Mouse (Mus musculus) lung, embryonic 14.5 days (tissue): ENCODE measurements around the gene Wdr27. TPM values are rescaled to one million over a fixed set of nuclear protein-coding genes. Genes with fewer than 3 reads are reported as not detected.
"Not testable (repeated sequence)": the region's sequence is repeated elsewhere in the genome, so short reads cannot be mapped to it uniquely, and the experiment has no call there.

Source experiments
- ATAC-seq: fragments of 200-750 bp; cut with Nextera tagmentation; 2 replicates; pipeline ENCODE4 v1.8.0; 2017; ENCODE audit warnings: mild to moderate bottlenecking, moderate TSS enrichment, moderate library complexity; ENCODE audit not compliant: insufficient read depth
- DNase-seq: peaks from one replicate; pipeline ENCODE4 v3.0.0-alpha.2; 2015
- H3K27ac ChIP-seq: fragments of 300-500 bp; sonication (generic); 2 replicates; pipeline ENCODE4 v1.5.1; 2014; ENCODE audit warnings: low read depth, mild to moderate bottlenecking, moderate library complexity
- H3K27me3 ChIP-seq: fragments of 300-500 bp; sonication (generic); 2 replicates; pipeline ENCODE4 v1.6.1; 2014; ENCODE audit warnings: low read length, control low read depth; ENCODE audit not compliant: insufficient read depth
- H3K36me3 ChIP-seq: fragments of 300-500 bp; sonication (generic); 2 replicates; pipeline ENCODE4 v1.6.1; 2014; ENCODE audit warnings: control low read depth; ENCODE audit not compliant: insufficient read depth
- H3K4me1 ChIP-seq: fragments of 300-500 bp; sonication (generic); 2 replicates; pipeline ENCODE4 v1.6.1; 2014; ENCODE audit warnings: antibody characterized with exemption, control low read depth; ENCODE audit not compliant: insufficient read depth
- H3K4me2 ChIP-seq: fragments of 300-500 bp; sonication (generic); 2 replicates; pipeline ENCODE4 v1.6.1; 2014; ENCODE audit warnings: mild to moderate bottlenecking
- H3K4me3 ChIP-seq: fragments of 300-500 bp; sonication (generic); 2 replicates; pipeline ENCODE4 v1.5.1; 2014; ENCODE audit warnings: low read depth, low read length
- H3K9ac ChIP-seq: fragments of 300-500 bp; sonication (generic); 2 replicates; pipeline ENCODE4 v1.6.1; 2014
- H3K9me3 ChIP-seq: fragments of 300-500 bp; sonication (generic); 2 replicates; pipeline ENCODE4 v1.6.1; 2016; ENCODE audit warnings: low read depth, low read length, control low read depth
- CTCF ChIP-seq: IDR thresholded peaks from 2 replicates; pipeline ENCODE4 v1.5.1; 2016; ENCODE audit warnings: antibody characterized with exemption, low read depth
- WGBS: fragments of 180-500 bp; shearing (Covaris S2); extraction: QIAGEN DNeasy Blood & Tissue Kit; methylation state at CpG from one replicate; pipeline ENCODE4 v1.1.7; 2014; 5-methylcytosine and 5-hydroxymethylcytosine counted together
- polyA plus RNA-seq: library from polyadenylated mRNA; unstranded; fragments of >200 nt; fragmentation: Nextera tagmentation; extraction: Ambion mirVana; gene quantifications from 2 replicates; pipeline ENCODE4 v1.2.1, GENCODE M21; 2014

Gene Wdr27
- polyA plus RNA-seq, 1 experiment from 2014 or later = 4.7 TPM

DNA sequence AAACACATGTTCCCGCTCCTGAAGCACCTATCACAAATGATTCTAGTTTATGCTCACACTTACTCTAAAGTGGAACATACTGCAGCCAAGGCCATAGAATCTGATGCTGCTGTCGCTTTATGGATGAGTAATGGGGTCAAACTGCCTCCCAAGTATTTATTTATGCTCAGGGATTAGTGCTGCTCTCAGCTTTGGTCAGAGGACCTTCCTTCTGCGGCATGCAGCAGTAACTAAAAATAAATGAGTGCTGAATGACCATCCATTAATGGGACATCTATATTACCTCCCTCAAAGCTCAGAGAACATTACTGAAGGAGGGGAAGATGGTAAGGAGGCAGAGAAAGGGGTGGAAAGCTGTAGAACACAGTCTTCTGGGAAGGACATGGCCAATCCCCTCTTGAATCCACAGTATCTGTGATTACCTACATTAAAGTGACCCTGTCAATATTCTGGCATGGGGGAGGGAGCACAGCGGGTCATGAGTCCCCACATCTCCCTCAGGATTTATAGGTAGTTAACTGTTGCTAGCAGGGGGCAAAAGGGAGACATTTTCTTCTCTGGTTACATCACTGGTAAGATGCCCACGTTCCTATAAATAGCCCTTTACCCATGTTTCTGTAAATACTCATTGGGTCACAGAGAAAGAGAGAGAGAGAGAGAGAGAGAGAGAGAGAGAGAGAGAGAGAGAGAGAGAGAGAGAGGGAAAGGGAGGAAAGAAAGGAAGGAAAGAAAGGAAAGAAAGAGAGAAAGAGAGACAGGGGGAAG is 6.9 kb downstream of the Wdr27 start:
- H3K36me3 ChIP-seq = no peaks in the 10 kb centered on the region
- no peak overlapping the region for H3K9ac ChIP-seq
- no peak overlapping the region for H3K4me2 ChIP-seq
- no peak for DNase-seq
- H3K9me3 ChIP-seq = no peaks in the 10 kb centered on the region
- no peak for ATAC-seq
- H3K27me3 ChIP-seq = no peaks in the 10 kb centered on the region
- no peak overlapping the region for H3K4me3 ChIP-seq
- H3K27ac ChIP-seq = no peak overlapping the region
- WGBS = 51% methylated on average over 5 of the region's 5 CpGs
- H3K4me1 ChIP-seq = no peaks in the 10 kb centered on the region
- no peak for TF ChIP-seq CTCF

DNA sequence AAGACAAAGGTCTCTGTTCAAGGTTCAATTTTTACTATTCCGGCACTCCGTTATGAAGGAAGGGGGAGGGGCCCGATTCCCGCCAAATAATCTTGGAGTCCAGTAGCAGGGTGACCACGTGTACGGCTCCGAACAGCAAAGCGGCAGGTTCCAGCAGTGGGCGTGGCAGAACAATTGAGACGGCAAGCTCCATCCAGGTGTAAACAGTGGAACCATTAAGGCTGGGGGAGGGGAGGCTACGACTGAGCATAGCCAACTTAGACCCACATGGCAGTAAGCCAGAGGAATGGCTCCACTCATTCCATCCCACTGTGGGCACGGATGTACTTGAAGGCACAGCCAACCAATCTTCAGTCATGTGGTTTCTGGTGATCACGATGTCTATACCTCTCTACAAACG is 7.7 kb downstream of the Wdr27 start:
- not testable (repeated sequence) for DNase-seq, H3K9ac ChIP-seq, H3K4me2 ChIP-seq, H3K27me3 ChIP-seq, H3K27ac ChIP-seq, H3K9me3 ChIP-seq, H3K4me1 ChIP-seq, H3K4me3 ChIP-seq, ATAC-seq, H3K36me3 ChIP-seq
- WGBS = 74% methylated on average over 14 of the region's 14 CpGs

GRCm38 (mm10) chr17:14931469-14931868 is 11.5 kb downstream of the Wdr27 start:
- 75% methylated on average over 5 of the region's 5 CpGs for WGBS

DNA sequence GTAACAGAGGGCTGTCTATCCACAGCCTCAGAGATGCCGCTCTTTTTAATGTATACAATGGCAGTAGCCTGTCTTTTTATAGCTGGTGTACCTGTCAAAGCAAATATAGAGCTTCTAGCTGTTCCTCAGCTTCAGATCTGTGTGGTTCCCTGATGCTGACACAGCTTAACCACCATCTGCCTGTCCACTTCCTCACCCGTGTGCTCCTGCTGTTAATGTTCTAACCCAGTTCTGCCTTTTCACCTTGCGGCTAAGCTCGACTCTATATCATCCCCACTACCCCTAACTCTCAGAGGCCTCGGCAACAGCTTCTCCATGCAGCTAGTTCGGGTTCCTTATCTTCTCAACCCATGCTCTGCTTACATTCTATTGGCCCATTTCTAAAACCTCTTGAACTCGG is 12.3 kb downstream of the Wdr27 start:
- TF ChIP-seq CTCF = no peak
- no peak overlapping the region for H3K4me3 ChIP-seq
- H3K4me1 ChIP-seq = no peaks in the 10 kb centered on the region
- ATAC-seq (no peak), DNase-seq (no peak)
- H3K27ac ChIP-seq = no peak overlapping the region
- H3K4me2 ChIP-seq = no peak overlapping the region
- H3K9ac ChIP-seq = no peak overlapping the region
- 74% methylated on average over 7 of the region's 7 CpGs for whole genome bisulfite sequencing
- no peaks in the 10 kb centered on the region for H3K9me3 ChIP-seq
- H3K36me3 ChIP-seq = no peaks in the 10 kb centered on the region
- H3K27me3 ChIP-seq = no peaks in the 10 kb centered on the region

More at GRCm38 (mm10) chr17:14931469-14931868, 11.5 kb downstream of the Wdr27 start:
- H3K9me3 ChIP-seq = no peaks in the 10 kb centered on the region
- ATAC-seq (no peak), DNase-seq (no peak)
- no peak overlapping the region for H3K27ac ChIP-seq
- no peaks in the 10 kb centered on the region for H3K36me3 ChIP-seq
- TF ChIP-seq CTCF = no peak
- no peak overlapping the region for H3K9ac ChIP-seq
- no peaks in the 10 kb centered on the region for H3K27me3 ChIP-seq
- H3K4me1 ChIP-seq = no peaks in the 10 kb centered on the region
- no peak overlapping the region for H3K4me2 ChIP-seq
- H3K4me3 ChIP-seq = no peak overlapping the region

DNA sequence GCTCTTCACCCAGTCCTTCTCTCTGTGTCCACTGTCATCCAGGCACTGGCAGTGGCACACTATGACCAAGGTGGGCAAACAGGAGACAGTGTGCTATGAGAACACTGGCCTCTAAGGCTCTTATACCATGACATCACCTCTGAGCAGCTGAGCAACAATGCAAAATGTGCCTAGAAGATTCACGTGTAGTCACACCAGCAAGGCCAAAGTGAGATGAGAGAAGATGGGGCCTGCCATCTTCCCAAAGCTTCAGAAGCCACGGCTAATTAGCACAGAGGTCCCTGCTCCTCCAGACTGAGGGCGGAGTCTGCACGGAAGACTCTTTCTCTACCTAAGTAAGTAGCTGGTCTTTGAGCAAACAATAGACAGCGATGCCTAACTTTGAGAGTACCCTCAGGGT is 14.3 kb downstream of the Wdr27 start:
- DNase-seq (no peak), ATAC-seq (no peak)
- Histone ChIP-seq H3K4me2 (no peak overlapping the region), H3K36me3 (no peaks in the 10 kb centered on the region), H3K4me1 (no peaks in the 10 kb centered on the region), H3K4me3 (no peak overlapping the region), H3K9me3 (no peaks in the 10 kb centered on the region), H3K27ac (no peak overlapping the region), H3K9ac (no peak overlapping the region), H3K27me3 (no peaks in the 10 kb centered on the region)
- WGBS = 61% methylated on average over 5 of the region's 5 CpGs
- no peak for TF ChIP-seq CTCF

DNA sequence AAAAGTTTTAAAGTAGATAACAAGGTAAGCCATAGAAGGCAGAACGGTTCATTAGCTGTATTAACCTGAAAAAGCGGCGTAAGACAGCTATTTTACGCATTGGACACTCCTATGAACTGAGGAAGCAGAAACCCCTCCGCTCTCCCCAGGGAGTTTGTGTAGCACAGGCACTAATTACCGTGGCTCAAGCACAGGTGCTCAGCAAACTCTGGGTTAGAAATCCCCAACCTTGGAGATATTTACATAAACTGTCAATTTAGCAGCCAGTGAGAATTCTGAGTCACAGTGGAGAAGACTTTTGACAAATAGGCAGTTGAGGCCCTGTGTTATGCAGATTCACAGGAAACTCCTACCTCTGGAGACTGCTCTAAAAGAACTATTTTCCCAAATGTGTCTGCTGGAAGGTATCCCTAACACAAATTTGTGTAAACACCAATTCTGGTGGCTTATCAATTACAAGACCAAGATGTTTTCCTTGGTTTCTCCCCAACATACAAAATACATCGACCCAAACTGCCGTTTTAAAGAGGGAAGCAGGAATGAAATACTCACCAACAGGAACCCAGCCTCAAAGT is 15.2 kb downstream of the Wdr27 start:
- Histone ChIP-seq H3K9me3 (no peaks in the 10 kb centered on the region), H3K36me3 (no peaks in the 10 kb centered on the region), H3K27ac (no peak overlapping the region), H3K4me2 (no peak overlapping the region), H3K27me3 (no peaks in the 10 kb centered on the region), H3K4me1 (no peaks in the 10 kb centered on the region), H3K4me3 (no peak overlapping the region), H3K9ac (no peak overlapping the region)
- 76% methylated on average over 8 of the region's 8 CpGs for WGBS
- no peak for TF ChIP-seq CTCF
- DNase-seq (no peak), ATAC-seq (no peak)

GRCm38 (mm10) chr17:14921582-14921981 is 21.4 kb downstream of the Wdr27 start:
- Histone ChIP-seq H3K9ac (no peak overlapping the region), H3K4me3 (no peak overlapping the region), H3K27me3 (peaks cover 3% of the 10 kb centered on the region; the same call in 1 of the 2 replicates), H3K27ac (no peak overlapping the region), H3K4me2 (no peak overlapping the region), H3K36me3 (no peaks in the 10 kb centered on the region), H3K4me1 (no peaks in the 10 kb centered on the region), H3K9me3 (no peaks in the 10 kb centered on the region)
- TF ChIP-seq CTCF = no peak
- WGBS = 57% methylated on average over 6 of the region's 6 CpGs
- ATAC-seq = no peak
- no peak for DNase-seq
